Mouse (Mus musculus) retina, postnatal 1 day (tissue): ENCODE results near the gene Kansl1l.

ENCODE experiments used
- DNase-seq: peaks from one replicate; pipeline ENCODE4 v3.0.0-alpha.2; 2012

Kansl1l gene

DNA sequence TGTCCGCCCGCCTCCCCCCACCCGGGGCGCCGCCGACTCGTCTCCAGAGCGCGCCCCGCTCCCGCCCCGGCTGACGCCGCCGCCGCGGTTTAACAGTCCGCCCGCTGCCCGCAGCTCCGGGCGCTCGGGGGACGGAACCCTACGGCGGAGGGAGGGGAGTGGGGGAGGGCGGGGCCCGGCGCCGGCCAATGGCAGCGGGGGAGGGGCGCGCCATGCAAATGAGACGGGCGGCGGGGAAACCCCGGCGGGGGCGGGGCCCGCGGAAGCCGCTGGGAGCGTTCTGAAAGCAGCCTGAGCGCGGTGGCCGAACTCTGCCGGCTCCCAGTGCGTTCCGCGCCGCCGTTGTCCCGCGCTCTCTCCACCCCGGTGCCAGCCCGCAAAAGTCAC is at the start of gene Kansl1l:
Kansl1l (minus strand) TSS at position 110 of the 387 bp plus-strand sequence.
- peak; percentile 96 for DNase-seq

DNA sequence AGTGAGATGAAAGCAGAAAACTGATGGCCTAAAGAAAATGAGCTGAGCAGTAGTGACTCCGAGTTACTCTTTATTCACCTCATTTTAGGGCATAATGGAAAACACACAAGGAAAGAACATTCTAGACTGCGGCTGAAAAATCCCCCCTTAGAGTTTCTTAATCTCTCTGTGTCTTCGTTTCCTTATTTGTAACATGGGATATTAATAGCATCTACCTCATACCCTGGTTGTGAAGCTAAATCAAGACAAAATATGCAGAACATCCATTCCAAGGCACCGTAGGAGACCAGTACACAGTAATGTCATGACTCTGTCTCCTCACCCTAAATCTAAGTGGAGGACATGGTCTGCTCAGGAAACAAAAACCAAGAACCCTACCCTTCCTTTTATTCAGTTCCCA is 48.3 kb upstream of the Kansl1l start:
- DNase-seq = no peak

GRCm38 (mm10) chr1:66863741-66864495 is 46.6 kb upstream of the Kansl1l start:
- DNase-seq = peak; percentile 17

DNA sequence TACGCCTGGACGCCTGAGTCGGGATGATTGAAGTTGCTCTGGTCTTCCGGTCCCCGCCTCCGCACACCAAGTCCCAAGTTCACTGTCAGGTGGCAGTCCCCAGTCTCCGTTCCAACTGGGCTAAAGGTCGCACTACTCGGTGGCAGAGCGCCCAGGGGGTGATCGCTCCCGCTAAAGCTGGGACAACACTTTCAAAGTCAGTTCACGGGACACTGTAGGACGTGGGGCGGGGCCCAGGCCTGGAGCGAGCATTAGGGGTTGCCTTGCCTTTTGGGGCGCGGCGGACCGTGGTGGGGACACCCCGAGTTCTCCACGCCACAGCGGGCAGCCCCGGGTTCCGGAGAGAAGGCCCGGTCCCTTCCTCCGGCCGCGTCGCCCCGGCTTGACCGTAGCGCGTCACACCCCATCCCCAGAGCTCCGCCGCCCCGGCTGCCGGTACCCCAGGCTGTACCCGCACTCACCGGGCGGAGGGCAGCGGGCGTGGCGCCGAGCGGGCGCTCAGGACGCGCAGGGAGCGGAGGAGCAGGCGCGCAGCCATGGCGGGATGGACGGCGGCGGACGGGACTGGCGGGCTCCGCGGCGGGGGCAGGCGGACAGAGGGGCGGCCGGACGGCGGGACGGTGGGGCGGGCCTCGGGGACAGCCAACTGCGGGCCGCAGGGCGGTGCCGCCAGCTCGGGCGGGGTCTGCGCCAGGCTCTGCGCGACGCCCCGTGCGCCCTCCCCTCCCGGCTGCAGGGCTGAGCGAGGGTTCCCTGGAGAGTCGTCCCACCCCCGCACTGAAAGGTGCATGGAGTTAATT is 45.5 kb upstream of the Kansl1l start, which contains the start of gene Acadl:
Acadl (minus strand) TSS at position 566 of the 800 bp plus-strand sequence.
- peak; percentile 79 for DNase-seq

DNA sequence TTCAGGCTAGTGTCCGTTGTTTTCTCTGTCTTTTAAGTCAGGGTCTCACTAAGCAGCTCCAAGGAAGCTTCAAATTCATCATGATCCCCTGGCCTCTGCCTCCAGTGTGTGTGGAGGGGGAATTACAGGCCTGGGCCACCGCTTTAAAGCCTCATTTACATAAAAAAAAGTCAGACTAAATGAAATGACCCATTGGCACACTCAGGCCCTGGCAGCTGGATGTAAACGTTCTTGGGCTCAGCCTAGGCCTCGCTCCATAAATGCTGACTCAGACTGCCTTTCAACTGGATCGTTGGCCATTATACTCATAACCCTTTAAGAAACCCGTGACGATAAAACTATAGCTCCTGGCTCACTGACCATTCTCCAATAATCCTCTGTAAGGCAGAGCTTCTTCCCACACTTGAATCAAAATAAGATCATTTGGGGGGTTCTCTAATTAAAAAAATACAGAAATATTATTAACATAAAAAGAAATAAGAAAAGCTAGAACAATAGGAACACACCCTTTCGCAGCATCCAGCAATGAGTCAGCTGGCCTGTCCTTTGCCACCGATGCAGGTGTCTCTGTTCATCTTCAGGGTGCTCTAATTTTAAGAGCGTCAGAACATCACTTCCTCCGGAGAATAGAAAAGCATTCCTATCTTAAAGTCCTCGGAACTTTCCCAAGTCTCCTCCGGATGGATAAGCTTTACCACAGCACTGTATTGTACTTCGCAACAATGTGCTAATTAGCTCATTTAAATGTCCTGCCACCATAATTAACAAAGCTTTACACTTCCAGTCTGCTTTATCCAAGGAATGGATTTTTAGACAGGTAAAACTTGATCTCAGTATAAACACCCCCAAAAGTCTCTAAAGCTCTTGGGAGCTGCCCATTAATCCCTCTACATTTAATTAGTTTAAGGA is 44.7 kb upstream of the Kansl1l start:
- DNase-seq = peak; percentile 62

GRCm38 (mm10) chr1:66847506-66847905 is 30.1 kb upstream of the Kansl1l start:
- no peak for DNase-seq

GRCm38 (mm10) chr1:66845690-66846318 is 28.4 kb upstream of the Kansl1l start:
- DNase-seq = no peak

DNA sequence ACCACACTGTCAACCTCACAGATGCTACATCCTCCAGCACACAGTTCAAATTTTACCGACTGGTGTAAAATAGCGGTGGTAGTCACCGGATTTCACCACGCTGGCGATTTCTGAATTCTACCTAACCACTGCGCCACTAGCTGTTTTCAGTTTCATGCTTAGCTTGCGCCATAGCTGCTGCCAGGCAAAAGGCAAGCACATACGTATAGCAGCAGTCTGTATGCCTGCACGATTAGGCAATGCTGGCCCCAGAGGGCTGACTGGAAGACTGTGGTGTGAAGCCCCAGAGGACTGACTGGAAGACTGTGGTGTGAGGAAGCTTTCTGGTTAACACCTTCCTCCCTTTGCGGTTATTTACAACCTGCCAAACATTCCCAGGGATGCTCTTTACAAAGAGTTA is 24.6 kb upstream of the Kansl1l start:
- no peak for DNase-seq

DNA sequence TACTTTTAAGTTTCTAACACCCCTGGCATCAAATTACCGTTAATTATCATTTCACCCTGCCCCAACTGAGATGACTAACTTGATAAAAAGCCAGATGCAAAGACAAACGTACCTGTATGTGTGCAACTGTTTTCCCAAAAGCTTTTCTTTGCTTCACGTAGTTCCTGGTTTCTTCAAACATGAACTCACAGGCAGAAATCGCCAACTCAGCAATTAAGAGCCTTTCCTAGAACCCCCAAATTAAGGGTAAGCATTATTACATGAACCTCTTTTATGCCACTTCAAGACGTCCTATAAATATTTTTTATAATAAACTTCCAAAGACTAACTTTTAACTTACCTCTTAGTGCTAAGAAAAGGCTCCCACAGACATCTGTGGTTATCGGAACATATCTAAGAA is 24.1 kb upstream of the Kansl1l start:
- DNase-seq = no peak

DNA sequence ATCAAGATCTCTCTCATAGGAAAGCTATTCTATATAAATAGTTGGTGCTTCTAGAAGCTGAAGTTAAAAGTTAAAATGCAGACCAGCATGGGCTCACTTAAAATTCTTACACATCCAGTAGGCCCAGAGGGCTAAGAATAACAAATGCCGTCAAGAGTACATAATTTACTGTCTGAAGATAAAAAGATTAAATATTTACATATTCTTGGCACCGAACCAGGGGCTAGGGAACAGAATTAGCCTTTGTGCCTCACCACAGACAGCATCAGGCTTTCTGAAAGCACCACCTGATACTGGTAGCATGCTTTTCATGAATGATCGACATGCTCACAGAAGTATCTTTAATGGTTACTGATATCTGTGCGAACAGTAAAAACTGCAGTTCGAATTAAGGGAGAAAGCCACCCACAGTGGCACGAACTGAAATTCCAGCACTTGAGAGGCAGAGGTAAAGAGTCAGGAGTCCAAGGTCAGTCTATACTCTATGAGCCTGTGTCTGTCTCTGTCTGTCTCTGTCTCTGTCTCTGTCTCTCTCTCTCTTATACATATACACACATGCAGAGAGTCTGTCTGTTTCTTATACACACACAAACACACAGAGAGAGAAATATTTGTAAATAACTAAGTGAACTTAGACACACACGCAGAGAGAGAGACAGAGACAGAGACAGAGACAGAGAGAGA is 22.5 kb upstream of the Kansl1l start:
- no peak for DNase-seq

- DNase-seq = no peak
Measured at GRCm38 (mm10) chr1:66839135-66839534, 21.8 kb upstream of the Kansl1l start.

DNA sequence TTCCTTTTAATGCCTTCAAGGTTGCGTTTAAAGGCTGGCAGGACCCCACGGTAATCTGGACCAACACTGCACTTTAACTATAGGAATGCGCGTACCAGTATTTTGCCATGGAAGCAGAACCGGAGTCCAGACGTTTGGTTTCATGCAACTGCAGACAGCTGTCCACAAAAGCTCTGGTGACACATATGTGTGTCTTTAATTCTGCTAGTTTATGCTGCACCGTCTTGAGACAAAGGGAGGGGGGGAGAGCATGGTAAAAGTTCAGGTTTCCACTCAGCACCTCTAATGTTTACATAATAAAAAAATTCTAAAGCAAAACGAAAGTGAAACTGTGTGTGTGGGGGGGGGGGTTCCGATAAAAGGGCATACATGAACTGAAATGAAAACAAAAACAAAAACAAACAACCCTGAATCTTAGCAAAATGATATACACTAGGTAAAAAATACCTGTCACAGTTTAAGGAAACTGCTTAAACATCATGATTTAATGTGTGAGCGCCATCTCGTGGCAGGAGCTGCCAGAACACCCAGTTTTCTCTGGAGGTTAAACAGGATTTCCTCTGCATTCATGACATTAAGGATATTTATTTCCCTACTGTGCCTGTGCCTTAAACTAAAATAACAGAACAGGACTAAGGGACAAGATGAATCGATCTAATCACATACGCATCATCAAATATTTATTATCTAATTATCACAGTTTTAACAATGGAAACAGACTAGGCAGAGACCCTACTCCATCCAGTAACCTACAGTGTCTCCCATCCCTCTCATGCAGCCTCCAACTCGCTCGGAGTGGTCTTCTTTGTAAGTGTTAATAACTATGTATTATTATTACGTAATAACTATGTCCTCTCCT is 21.1 kb upstream of the Kansl1l start:
- peak; percentile 66 for DNase-seq

DNA sequence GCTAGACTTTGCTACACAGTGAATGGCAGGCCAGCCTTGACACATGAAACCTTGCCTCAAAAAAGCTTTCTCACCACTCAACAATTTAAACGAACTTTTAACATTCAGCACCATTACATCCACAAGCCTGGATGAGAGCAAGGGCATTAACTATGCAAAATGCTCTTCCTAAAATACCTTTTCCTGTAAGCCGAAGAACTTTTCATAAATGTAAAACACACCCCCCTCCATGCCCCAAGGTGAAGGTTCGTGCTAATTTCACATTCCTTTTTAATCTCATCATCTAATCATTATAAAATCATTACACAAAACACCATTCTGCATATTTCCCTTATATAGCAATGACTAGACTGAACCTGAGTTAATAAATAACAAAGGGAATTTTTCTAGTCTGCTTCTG is 19.8 kb upstream of the Kansl1l start:
- no peak for DNase-seq

DNA sequence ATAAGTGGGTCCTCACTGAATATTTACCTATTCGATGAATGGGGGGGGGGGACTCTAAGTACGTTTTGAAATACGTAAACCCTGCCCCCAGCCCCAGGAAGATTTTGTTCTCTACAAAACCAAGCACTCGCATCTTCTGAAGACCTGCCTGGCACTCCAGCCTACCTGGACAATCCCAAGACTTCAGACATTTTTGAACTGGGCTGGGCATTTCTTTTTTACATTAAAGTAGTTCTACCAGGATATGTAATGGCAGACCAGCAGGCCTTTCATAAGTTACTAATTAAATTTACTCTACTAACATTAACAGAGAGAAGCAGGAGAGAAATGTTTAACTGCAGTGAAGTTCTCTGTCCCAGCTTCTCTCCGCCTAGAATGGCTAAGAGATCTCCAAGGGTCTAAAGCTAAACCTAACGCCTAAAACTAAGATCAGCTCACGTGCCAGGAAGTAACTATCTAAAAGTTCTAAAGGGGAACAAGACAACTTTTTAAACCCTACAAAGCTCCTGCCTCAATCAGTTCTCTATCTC is 15.3 kb upstream of the Kansl1l start:
- DNase-seq = no peak

DNA sequence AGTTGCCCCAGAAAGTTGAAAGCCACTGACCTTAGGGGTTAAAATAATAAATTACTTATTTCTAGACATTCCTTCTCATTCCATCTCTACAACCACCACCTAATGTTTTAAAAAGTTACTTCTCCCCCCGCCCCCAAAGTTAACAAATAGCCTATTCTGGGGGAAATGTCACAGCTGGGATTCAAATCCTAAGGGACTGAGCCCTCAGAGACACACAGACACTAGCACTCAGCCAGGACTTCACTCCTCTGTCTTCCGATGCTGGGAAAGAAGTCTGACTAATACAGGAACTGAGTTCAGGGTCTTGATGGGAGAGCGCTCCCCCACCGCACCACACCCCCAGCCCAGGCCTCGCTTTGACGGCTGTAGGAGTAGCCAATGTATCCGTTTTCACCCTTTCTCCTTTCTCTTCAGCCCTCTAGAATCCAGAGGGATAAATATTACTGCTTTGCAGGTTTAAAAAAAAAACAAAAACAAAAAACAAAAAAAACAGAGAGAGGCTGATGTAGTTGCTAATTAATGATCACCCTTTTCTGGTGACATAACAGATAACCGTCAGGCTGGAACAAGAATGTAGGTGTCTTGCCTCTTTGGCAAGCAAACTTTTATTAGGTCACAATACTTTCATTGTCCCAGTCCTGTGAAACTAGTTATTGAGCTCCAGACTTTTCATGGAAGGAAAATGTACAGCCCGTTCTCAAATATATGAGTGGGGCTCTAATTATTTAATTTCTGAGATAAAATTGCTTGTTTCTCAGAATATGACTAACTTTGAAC is 14.7 kb upstream of the Kansl1l start:
- DNase-seq = no peak

- no peak for DNase-seq
Measured at GRCm38 (mm10) chr1:66829400-66830080, 12.2 kb upstream of the Kansl1l start.

- DNase-seq = no peak
Measured at GRCm38 (mm10) chr1:66821966-66822365, 4.6 kb upstream of the Kansl1l start.

- DNase-seq = no peak
Measured at GRCm38 (mm10) chr1:66820241-66820640, 2.9 kb upstream of the Kansl1l start.

DNA sequence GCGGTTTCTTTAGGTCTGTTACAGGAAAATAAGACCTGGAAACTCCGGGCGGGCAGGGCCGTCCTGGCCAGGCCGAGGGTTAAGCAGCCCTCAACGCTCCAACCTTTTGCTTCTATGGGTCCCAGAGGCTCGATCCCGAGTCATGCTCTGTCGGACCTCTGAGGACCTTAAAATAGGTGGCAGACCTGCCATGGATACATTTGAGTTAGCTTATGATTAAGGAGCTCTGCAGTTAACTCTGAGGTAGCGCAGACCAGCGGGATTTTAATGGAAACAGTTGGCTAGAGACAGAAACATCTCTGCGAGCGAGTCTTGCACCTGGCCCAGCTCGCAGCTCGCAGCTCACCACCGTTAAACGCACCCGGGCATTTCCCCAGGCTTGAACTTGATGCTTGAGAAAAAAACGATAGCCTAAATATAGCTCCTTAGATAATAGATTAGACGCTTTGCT is 528 bp upstream of the Kansl1l start:
- no peak for DNase-seq
